Mouse (Mus musculus) adrenal gland, postnatal 10 days (tissue): Measurements from ENCODE around the gene Mst1r. TPM values are rescaled to one million over a fixed set of nuclear protein-coding genes. Genes with fewer than 3 reads are reported as not detected.

ENCODE experiments used
- DNase-seq: peaks from one replicate; pipeline ENCODE4 v3.0.0; 2021; ENCODE audit warnings: mixed read lengths
- long read RNA-seq, 2 experiments: library from polyadenylated mRNA; stranded (forward); transcript quantifications; one replicate each; pipeline ENCODE4 v2.0.0; 2021
- total RNA-seq, 2 experiments: library from RNA; stranded (reverse); gene quantifications; 2 replicates each; pipeline ENCODE4 v1.2.3; 2021

Gene Mst1r
- 1 to 10 TPM; 5.6 to 8.5 TPM for total RNA-seq
- long read RNA-seq, experiment 1, partial matches to known transcripts = 2 of 4 reads
- long read RNA-seq, experiment 1, other reads (novel, unspliced or antisense) = 2 of 4 reads
- long read RNA-seq, experiment 2 = 0 reads

- peak; percentile 91 for DNase-seq
These were observed at the start of gene Mst1r for GRCm38 (mm10) chr9:107906252-107906966. Mst1r (plus strand) TSS chr9:107906873.

- no peak for DNase-seq
These were observed 48.3 kb upstream of the Mst1r start for GRCm38 (mm10) chr9:107858343-107858742.

- DNase-seq = no peak
These were observed 42.2 kb upstream of the Mst1r start for GRCm38 (mm10) chr9:107864493-107864892.

GRCm38 (mm10) chr9:107866081-107866480, 40.6 kb upstream of the Mst1r start:
- no peak for DNase-seq

GRCm38 (mm10) chr9:107872350-107873098, 34.1 kb upstream of the Mst1r start:
- peak; percentile 95 for DNase-seq

- no peak for DNase-seq
These were observed 33.5 kb upstream of the Mst1r start, which contains the start of gene Rbm6 for GRCm38 (mm10) chr9:107873137-107873536. Rbm6 (minus strand) TSS chr9:107873237.

- no peak for DNase-seq
These were observed 26.3 kb upstream of the Mst1r start for GRCm38 (mm10) chr9:107880411-107880810.

- peak; percentile 92 for DNase-seq
These were observed 18.8 kb upstream of the Mst1r start, which contains the start of gene Mon1a for GRCm38 (mm10) chr9:107887804-107888266. Mon1a (plus strand) TSS chr9:107888151.

- DNase-seq = no peak
These were observed 18.3 kb upstream of the Mst1r start for GRCm38 (mm10) chr9:107888267-107888850.

- DNase-seq = no peak
These were observed 16.4 kb upstream of the Mst1r start for GRCm38 (mm10) chr9:107890260-107890659.

GRCm38 (mm10) chr9:107891023-107891422, 15.7 kb upstream of the Mst1r start:
- no peak for DNase-seq

- peak; percentile 59 for DNase-seq
These were observed 8.1 kb upstream of the Mst1r start for GRCm38 (mm10) chr9:107898563-107898962.

- DNase-seq = no peak
These were observed 6.8 kb upstream of the Mst1r start for GRCm38 (mm10) chr9:107899855-107900254.

GRCm38 (mm10) chr9:107900840-107901626, 5.6 kb upstream of the Mst1r start:
- DNase-seq = peak; percentile 76

GRCm38 (mm10) chr9:107901627-107901914, 5.1 kb upstream of the Mst1r start:
- DNase-seq = no peak

- peak; percentile 92 for DNase-seq
These were observed 1.9 kb upstream of the Mst1r start for GRCm38 (mm10) chr9:107904726-107905125.

GRCm38 (mm10) chr9:107906967-107907800, 511 bp downstream of the Mst1r start:
- peak; percentile 23 for DNase-seq

- DNase-seq = peak; percentile 23
These were observed 1.1 kb downstream of the Mst1r start for GRCm38 (mm10) chr9:107907801-107908120.

- DNase-seq = peak; percentile 52
These were observed 1.9 kb downstream of the Mst1r start for GRCm38 (mm10) chr9:107908410-107909158.

- no peak for DNase-seq
These were observed 3.5 kb downstream of the Mst1r start for GRCm38 (mm10) chr9:107910025-107910769.
